Mouse (Mus musculus) limb, embryonic 13.5 days (tissue): ENCODE measurements at regions not wholly inside any gene's neighbourhood (a gene's known extent, or its start where the extent isn't known, plus 50 kb on each side); places are given as distances from the start of the nearest gene placed in this dataset.
"Not testable (repeated sequence)": the region's sequence is repeated elsewhere in the genome, so short reads cannot be mapped to it uniquely, and the experiment has no call there.

ENCODE experiments used
- ATAC-seq: fragments of 200-750 bp; cut with Nextera tagmentation; 2 replicates; pipeline ENCODE4 v1.8.0; 2017; ENCODE audit warnings: low read depth, moderate number of reproducible peaks, moderate TSS enrichment; ENCODE audit not compliant: low FRiP score
- H3K27ac ChIP-seq: fragments of 300-500 bp; sonication (generic); 2 replicates; pipeline ENCODE4 v1.5.1; 2015; ENCODE audit warnings: inconsistent platforms, mild to moderate bottlenecking, moderate library complexity
- H3K27me3 ChIP-seq: fragments of 300-500 bp; sonication (generic); 2 replicates; pipeline ENCODE4 v1.6.1; 2015; ENCODE audit warnings: mild to moderate bottlenecking, inconsistent platforms
- H3K36me3 ChIP-seq: fragments of 300-500 bp; sonication (generic); 2 replicates; pipeline ENCODE4 v1.6.1; 2015; ENCODE audit warnings: inconsistent platforms, mild to moderate bottlenecking, moderate library complexity
- H3K4me1 ChIP-seq: fragments of 300-500 bp; sonication (generic); 2 replicates; pipeline ENCODE4 v1.6.1; 2015; ENCODE audit warnings: inconsistent platforms
- H3K4me2 ChIP-seq: fragments of 300-500 bp; sonication (generic); replicated peaks from 2 replicates; pipeline ENCODE4 v1.6.1; 2015; ENCODE audit warnings: inconsistent platforms, mild to moderate bottlenecking, moderate library complexity
- H3K4me3 ChIP-seq: fragments of 300-500 bp; sonication (generic); 2 replicates; pipeline ENCODE4 v1.5.1; 2015; ENCODE audit warnings: moderate library complexity, mild to moderate bottlenecking, inconsistent platforms
- H3K9ac ChIP-seq: fragments of 300-500 bp; sonication (generic); 2 replicates; pipeline ENCODE4 v1.6.1; 2015; ENCODE audit warnings: mild to moderate bottlenecking, inconsistent platforms
- H3K9me3 ChIP-seq: fragments of 300-500 bp; sonication (generic); 2 replicates; pipeline ENCODE4 v1.6.1; 2016; ENCODE audit warnings: inconsistent platforms
- WGBS: fragments of 180-500 bp; shearing (Covaris S2); methylation state at CpG from one replicate; pipeline ENCODE4 v1.1.7; 2015; 5-methylcytosine and 5-hydroxymethylcytosine counted together

- no peak for ATAC-seq
- H3K4me3 ChIP-seq: no peak overlapping the region
- 70% methylated on average over 7 of the region's 7 CpGs for WGBS
- no peaks in the 10 kb centered on the region for H3K36me3 ChIP-seq
- no peak overlapping the region for H3K27ac ChIP-seq
- no peak overlapping the region for H3K4me2 ChIP-seq
- H3K9me3 ChIP-seq: no peaks in the 10 kb centered on the region
- H3K27me3 ChIP-seq: no peaks in the 10 kb centered on the region
- H3K4me1 ChIP-seq: no peaks in the 10 kb centered on the region
- H3K9ac ChIP-seq: no peak overlapping the region
Measured at GRCm38 (mm10) chr10:11515144-11515543, 171.9 kb downstream of the Epm2a start.

- no peaks in the 10 kb centered on the region for H3K4me1 ChIP-seq
- no peak overlapping the region for H3K4me2 ChIP-seq
- 47% methylated on average over 2 of the region's 2 CpGs for WGBS
- H3K27ac ChIP-seq: no peak overlapping the region
- no peaks in the 10 kb centered on the region for H3K27me3 ChIP-seq
- H3K9me3 ChIP-seq: no peaks in the 10 kb centered on the region
- no peak overlapping the region for H3K4me3 ChIP-seq
- no peak overlapping the region for H3K9ac ChIP-seq
- ATAC-seq: no peak
- H3K36me3 ChIP-seq: no peaks in the 10 kb centered on the region
Measured at GRCm38 (mm10) chr10:11517122-11517521, 173.9 kb downstream of the Epm2a start.

GRCm38 (mm10) chr10:11531343-11531742, 188.1 kb downstream of the Epm2a start:
- Histone ChIP-seq H3K4me3 (no peak overlapping the region), H3K36me3 (no peaks in the 10 kb centered on the region), H3K4me1 (no peaks in the 10 kb centered on the region), H3K9ac (no peak overlapping the region), H3K4me2 (no peak overlapping the region), H3K9me3 (no peaks in the 10 kb centered on the region), H3K27me3 (no peaks in the 10 kb centered on the region), H3K27ac (no peak overlapping the region)
- 89% methylated on average over 1 of the region's 1 CpGs for WGBS
- ATAC-seq: no peak

GRCm38 (mm10) chr10:11555376-11555775, 212.2 kb downstream of the Epm2a start:
- not testable (repeated sequence) for H3K27me3 ChIP-seq, H3K4me2 ChIP-seq, H3K9ac ChIP-seq, H3K27ac ChIP-seq, H3K36me3 ChIP-seq, H3K9me3 ChIP-seq, H3K4me1 ChIP-seq, H3K4me3 ChIP-seq, ATAC-seq
- WGBS: 88% methylated on average over 15 of the region's 15 CpGs

GRCm38 (mm10) chr10:11570523-11571055, 227.4 kb downstream of the Epm2a start:
- WGBS: 82% methylated on average over 4 of the region's 4 CpGs
- no peak overlapping the region for H3K27ac ChIP-seq
- no peak for ATAC-seq
- H3K36me3 ChIP-seq: no peaks in the 10 kb centered on the region
- no peak overlapping the region for H3K9ac ChIP-seq
- no peaks in the 10 kb centered on the region for H3K4me1 ChIP-seq
- no peaks in the 10 kb centered on the region for H3K9me3 ChIP-seq
- H3K27me3 ChIP-seq: no peaks in the 10 kb centered on the region
- H3K4me2 ChIP-seq: no peak overlapping the region
- H3K4me3 ChIP-seq: no peak overlapping the region

- H3K9ac ChIP-seq: no peak overlapping the region
- H3K27me3 ChIP-seq: no peaks in the 10 kb centered on the region
- no peak overlapping the region for H3K4me3 ChIP-seq
- WGBS: 96% methylated on average over 1 of the region's 1 CpGs
- H3K4me1 ChIP-seq: no peaks in the 10 kb centered on the region
- ATAC-seq: no peak
- H3K36me3 ChIP-seq: no peaks in the 10 kb centered on the region
- H3K27ac ChIP-seq: no peak overlapping the region
- no peak overlapping the region for H3K4me2 ChIP-seq
- H3K9me3 ChIP-seq: no peaks in the 10 kb centered on the region
Measured at GRCm38 (mm10) chr10:11608451-11608850, 265.2 kb downstream of the Epm2a start.

- ATAC-seq: not testable (repeated sequence)
Measured at GRCm38 (mm10) chr10:11609092-11609491, 265.9 kb downstream of the Epm2a start.

GRCm38 (mm10) chr10:11648151-11648550, 304.9 kb downstream of the Epm2a start:
- 76% methylated on average over 1 of the region's 1 CpGs for WGBS
- Histone ChIP-seq H3K4me1 (no peaks in the 10 kb centered on the region), H3K27ac (no peak overlapping the region), H3K36me3 (no peaks in the 10 kb centered on the region), H3K4me2 (no peak overlapping the region), H3K9ac (no peak overlapping the region), H3K9me3 (no peaks in the 10 kb centered on the region), H3K4me3 (no peak overlapping the region), H3K27me3 (no peaks in the 10 kb centered on the region)
- ATAC-seq: no peak

More at GRCm38 (mm10) chr10:11609092-11609491, 265.9 kb downstream of the Epm2a start:
- H3K9me3 ChIP-seq, H3K27me3 ChIP-seq, H3K36me3 ChIP-seq, H3K4me3 ChIP-seq, H3K4me1 ChIP-seq, H3K9ac ChIP-seq, H3K4me2 ChIP-seq, H3K27ac ChIP-seq: not testable (repeated sequence)
- WGBS: 95% methylated on average over 19 of the region's 20 CpGs

GRCm38 (mm10) chr10:11660056-11660770, 317.0 kb downstream of the Epm2a start:
- no peaks in the 10 kb centered on the region for H3K27me3 ChIP-seq
- H3K9me3 ChIP-seq: no peaks in the 10 kb centered on the region
- H3K36me3 ChIP-seq: no peaks in the 10 kb centered on the region
- no peak overlapping the region for H3K9ac ChIP-seq
- ATAC-seq: no peak
- 56% methylated on average over 1 of the region's 1 CpGs for WGBS
- H3K4me1 ChIP-seq: no peaks in the 10 kb centered on the region
- no peak overlapping the region for H3K4me3 ChIP-seq
- no peak overlapping the region for H3K4me2 ChIP-seq
- no peak overlapping the region for H3K27ac ChIP-seq

GRCm38 (mm10) chr10:11661660-11662250, 318.6 kb downstream of the Epm2a start:
- no peaks in the 10 kb centered on the region for H3K4me1 ChIP-seq
- H3K36me3 ChIP-seq: no peaks in the 10 kb centered on the region
- H3K4me2 ChIP-seq: no peak overlapping the region
- WGBS: 62% methylated on average over 5 of the region's 5 CpGs
- H3K27me3 ChIP-seq: no peaks in the 10 kb centered on the region
- H3K9me3 ChIP-seq: no peaks in the 10 kb centered on the region
- no peak overlapping the region for H3K9ac ChIP-seq
- no peak overlapping the region for H3K27ac ChIP-seq
- no peak overlapping the region for H3K4me3 ChIP-seq
- no peak for ATAC-seq

- no peak overlapping the region for H3K4me3 ChIP-seq
- no peaks in the 10 kb centered on the region for H3K4me1 ChIP-seq
- 0 out of 2 replicates have a peak, but pooled peaks have one; percentile 24 for ATAC-seq
- H3K36me3 ChIP-seq: no peaks in the 10 kb centered on the region
- H3K27ac ChIP-seq: no peak overlapping the region
- H3K9ac ChIP-seq: no peak overlapping the region
- no peaks in the 10 kb centered on the region for H3K9me3 ChIP-seq
- no peak overlapping the region for H3K4me2 ChIP-seq
- H3K27me3 ChIP-seq: no peaks in the 10 kb centered on the region
- WGBS: 53% methylated on average over 2 of the region's 2 CpGs
Measured at GRCm38 (mm10) chr10:11709742-11710141, 366.5 kb downstream of the Epm2a start.

GRCm38 (mm10) chr10:11724775-11725174, 381.6 kb downstream of the Epm2a start:
- H3K9me3 ChIP-seq: no peaks in the 10 kb centered on the region
- H3K4me1 ChIP-seq: no peaks in the 10 kb centered on the region
- no peak overlapping the region for H3K9ac ChIP-seq
- 75% methylated on average over 7 of the region's 7 CpGs for WGBS
- no peak overlapping the region for H3K4me2 ChIP-seq
- no peak overlapping the region for H3K4me3 ChIP-seq
- ATAC-seq: no peak
- H3K27me3 ChIP-seq: no peaks in the 10 kb centered on the region
- H3K36me3 ChIP-seq: no peaks in the 10 kb centered on the region
- H3K27ac ChIP-seq: no peak overlapping the region
